Mouse (Mus musculus): Measurements from ENCODE around the gene Ccl1. TPM values are rescaled to one million over a fixed set of nuclear protein-coding genes. Genes with fewer than 3 reads are reported as not detected.

Gene Ccl1
- polyA plus RNA-seq, 1 experiment from 2014 or later = not detected

DNA sequence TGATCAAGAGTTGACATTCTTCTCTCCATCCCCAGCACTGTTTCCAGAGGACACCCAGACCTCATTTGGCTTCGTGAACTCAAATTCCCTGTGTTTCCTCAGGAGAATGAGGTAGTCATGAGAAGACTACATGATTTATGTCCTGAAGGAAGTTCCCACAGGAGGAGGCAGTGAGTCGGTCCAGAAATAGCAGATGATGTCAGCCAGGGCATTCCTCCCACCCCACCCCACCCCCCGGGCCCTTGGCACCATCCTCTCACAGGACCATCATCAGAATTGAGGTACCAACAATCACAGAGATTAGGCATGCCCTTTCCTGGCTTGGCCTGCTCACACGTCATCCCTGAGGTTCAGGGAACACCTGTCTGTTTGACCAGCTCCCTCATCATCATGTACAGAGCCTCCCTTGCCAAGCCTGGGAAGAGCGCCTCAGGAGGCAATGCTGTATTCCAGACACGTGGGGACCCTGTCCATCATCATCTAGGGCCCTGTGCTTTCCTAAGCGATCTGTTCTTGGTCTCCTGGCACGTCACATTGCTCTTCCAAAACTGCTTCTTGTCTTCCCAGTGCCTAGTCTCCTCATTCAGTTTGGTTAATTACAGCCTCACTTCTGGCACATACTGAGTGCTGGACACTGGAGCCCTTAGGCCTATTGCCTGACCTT lies 31.2 kb downstream of the Ccl1 start:
- 73% methylated on average over 8 of the region's 8 CpGs for WGBS
- H3K27me3 ChIP-seq (replicated peaks; ENCODE audit: control insufficient read depth, insufficient read depth, low read length) = no peaks in the 10 kb centered on the region
- no peaks in the 10 kb centered on the region for H3K4me1 ChIP-seq (ENCODE audit: control insufficient read depth, insufficient read depth, low read length)
- ATAC-seq (ENCODE audit: low read depth) (no peak), DNase-seq (ENCODE audit: low spot score) (no peak)
- H3K4me3 ChIP-seq (ENCODE audit: low read depth, low read length) = no peak overlapping the region
- H3K27ac ChIP-seq (replicated peaks; ENCODE audit: low read depth, low read length) = no peak overlapping the region
- H3K36me3 ChIP-seq (ENCODE audit: control insufficient read depth, insufficient read depth, low read length) = no peaks in the 10 kb centered on the region
- H3K4me2 ChIP-seq (ENCODE audit: low read depth, low read length) = no peak overlapping the region
- H3K9me3 ChIP-seq (ENCODE audit: control insufficient read depth, low read length) = no peaks in the 10 kb centered on the region
- H3K9ac ChIP-seq (ENCODE audit: low read depth, low read length) = no peak overlapping the region

DNA sequence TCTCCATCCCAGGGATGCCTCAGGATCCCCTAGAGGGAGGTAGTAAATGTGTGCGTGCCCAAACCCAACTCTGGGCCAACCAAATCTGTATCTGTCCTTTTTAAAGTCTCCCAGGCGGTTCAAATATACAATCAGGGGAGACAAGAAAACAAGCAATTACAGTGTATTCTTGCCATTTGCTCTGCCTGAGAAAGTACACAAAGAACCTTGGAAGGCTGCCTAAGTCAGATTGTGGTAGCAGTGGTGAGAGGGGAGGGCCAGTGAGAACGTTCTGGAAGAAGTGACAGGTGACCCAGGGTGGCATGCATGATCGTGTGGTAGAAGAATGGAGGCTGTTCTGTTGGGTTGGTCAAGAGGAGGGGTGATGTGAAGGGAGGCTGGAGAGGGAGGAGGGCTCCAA lies 46.4 kb downstream of the Ccl1 start:
- Histone ChIP-seq H3K27ac (replicated peaks; ENCODE audit: low read depth, low read length) (no peak overlapping the region), H3K27me3 (replicated peaks; ENCODE audit: control insufficient read depth, insufficient read depth, low read length) (no peaks in the 10 kb centered on the region), H3K9ac (ENCODE audit: low read depth, low read length) (no peak overlapping the region), H3K36me3 (ENCODE audit: control insufficient read depth, insufficient read depth, low read length) (no peaks in the 10 kb centered on the region), H3K9me3 (ENCODE audit: control insufficient read depth, low read length) (no peaks in the 10 kb centered on the region), H3K4me2 (ENCODE audit: low read depth, low read length) (no peak overlapping the region), H3K4me1 (ENCODE audit: control insufficient read depth, insufficient read depth, low read length) (no peaks in the 10 kb centered on the region), H3K4me3 (ENCODE audit: low read depth, low read length) (no peak overlapping the region)
- ATAC-seq (ENCODE audit: low read depth) = no peak
- WGBS = 52% methylated on average over 4 of the region's 4 CpGs
- DNase-seq (ENCODE audit: low spot score) = no peak

DNA sequence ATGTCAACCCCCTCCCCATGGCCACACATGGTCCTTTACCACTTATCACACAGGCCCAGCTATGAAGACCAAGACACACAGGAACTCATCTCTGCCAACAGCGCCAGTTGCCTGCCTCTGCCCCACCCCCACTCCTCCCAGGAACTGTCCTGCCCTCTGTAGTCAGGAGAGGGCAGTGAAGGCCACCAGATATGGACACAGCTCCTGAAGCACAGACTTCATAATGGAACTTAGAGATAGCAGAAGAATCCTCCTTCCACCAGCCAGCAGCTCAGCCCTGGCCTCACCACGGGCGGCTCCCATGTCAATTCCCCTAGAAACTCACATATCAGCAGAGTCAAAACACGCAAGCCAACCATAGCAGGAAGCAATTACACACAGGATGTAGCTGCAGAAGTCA lies 49.9 kb downstream of the Ccl1 start:
- H3K4me2 ChIP-seq (ENCODE audit: low read depth, low read length) = no peak overlapping the region
- no peak overlapping the region for H3K9ac ChIP-seq (ENCODE audit: low read depth, low read length)
- 17% methylated on average over 4 of the region's 4 CpGs for WGBS
- no peak overlapping the region for H3K4me3 ChIP-seq (ENCODE audit: low read depth, low read length)
- DNase-seq (ENCODE audit: low spot score) (peak; percentile 21), ATAC-seq (ENCODE audit: low read depth) (no peak)
- H3K27me3 ChIP-seq (replicated peaks; ENCODE audit: control insufficient read depth, insufficient read depth, low read length) = no peaks in the 10 kb centered on the region
- H3K9me3 ChIP-seq (ENCODE audit: control insufficient read depth, low read length) = no peaks in the 10 kb centered on the region
- H3K27ac ChIP-seq (replicated peaks; ENCODE audit: low read depth, low read length) = no peak overlapping the region
- H3K36me3 ChIP-seq (ENCODE audit: control insufficient read depth, insufficient read depth, low read length) = no peaks in the 10 kb centered on the region
- no peaks in the 10 kb centered on the region; the same call in 1 of the 2 replicates for H3K4me1 ChIP-seq (ENCODE audit: control insufficient read depth, insufficient read depth, low read length)

DNA sequence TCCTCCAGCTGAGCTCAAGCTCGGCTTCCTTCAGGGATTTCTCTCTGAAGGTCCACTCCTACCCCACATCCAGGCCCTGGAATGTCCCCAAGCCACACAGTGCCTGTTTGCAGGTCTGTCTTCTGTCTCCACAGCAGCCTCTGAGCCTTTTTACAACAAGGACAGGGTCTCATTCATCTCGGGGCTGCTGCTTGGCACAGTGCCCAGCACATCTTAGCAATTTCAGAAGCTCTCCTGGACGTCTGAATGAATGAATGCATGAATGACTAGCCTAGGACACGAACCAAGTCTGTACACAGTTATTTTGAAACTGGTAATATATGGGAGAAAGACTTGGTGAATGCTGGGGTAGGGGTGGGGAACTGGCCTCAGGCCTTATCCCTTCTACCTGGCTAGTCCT lies 52.1 kb downstream of the Ccl1 start:
- peak; percentile 26 for DNase-seq (ENCODE audit: low spot score)
- WGBS = 19% methylated on average over 4 of the region's 4 CpGs
- no peak overlapping the region for H3K4me3 ChIP-seq (ENCODE audit: low read depth, low read length)
- H3K36me3 ChIP-seq (ENCODE audit: control insufficient read depth, insufficient read depth, low read length) = no peaks in the 10 kb centered on the region
- H3K9me3 ChIP-seq (ENCODE audit: control insufficient read depth, low read length) = no peaks in the 10 kb centered on the region
- no peak for ATAC-seq (ENCODE audit: low read depth)
- no peaks in the 10 kb centered on the region; the same call in 1 of the 2 replicates for H3K4me1 ChIP-seq (ENCODE audit: control insufficient read depth, insufficient read depth, low read length)
- no peak overlapping the region for H3K27ac ChIP-seq (replicated peaks; ENCODE audit: low read depth, low read length)
- H3K9ac ChIP-seq (ENCODE audit: low read depth, low read length) = no peak overlapping the region
- H3K27me3 ChIP-seq (replicated peaks; ENCODE audit: control insufficient read depth, insufficient read depth, low read length) = no peaks in the 10 kb centered on the region
- H3K4me2 ChIP-seq (ENCODE audit: low read depth, low read length) = no peak overlapping the region

DNA sequence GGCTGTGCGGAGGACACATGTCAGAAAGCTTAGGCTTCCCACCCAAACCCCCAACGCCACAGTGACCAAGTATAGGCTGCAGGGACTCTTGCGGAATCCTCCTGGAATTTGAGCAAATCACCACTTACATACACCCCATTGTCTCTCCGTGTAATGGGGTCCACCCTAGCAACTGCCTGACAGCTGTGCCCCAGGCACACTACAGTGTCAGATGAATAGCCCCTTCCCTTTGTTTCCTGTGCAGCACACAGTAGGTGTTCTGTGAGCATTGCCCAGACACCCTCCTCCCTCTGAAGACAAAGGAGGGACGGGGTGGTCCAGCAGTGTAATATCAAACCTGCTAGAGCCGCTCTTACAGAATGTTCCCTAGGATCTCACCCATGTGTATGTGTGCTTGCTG lies 54.2 kb downstream of the Ccl1 start:
- no peak overlapping the region for H3K4me3 ChIP-seq (ENCODE audit: low read depth, low read length)
- no peaks in the 10 kb centered on the region; the same call in 1 of the 2 replicates for H3K4me1 ChIP-seq (ENCODE audit: control insufficient read depth, insufficient read depth, low read length)
- WGBS = 50% methylated on average over 6 of the region's 6 CpGs
- no peak overlapping the region for H3K4me2 ChIP-seq (ENCODE audit: low read depth, low read length)
- H3K9me3 ChIP-seq (ENCODE audit: control insufficient read depth, low read length) = no peaks in the 10 kb centered on the region
- no peaks in the 10 kb centered on the region for H3K27me3 ChIP-seq (replicated peaks; ENCODE audit: control insufficient read depth, insufficient read depth, low read length)
- no peak overlapping the region for H3K9ac ChIP-seq (ENCODE audit: low read depth, low read length)
- H3K36me3 ChIP-seq (ENCODE audit: control insufficient read depth, insufficient read depth, low read length) = no peaks in the 10 kb centered on the region
- no peak for ATAC-seq (ENCODE audit: low read depth)
- H3K27ac ChIP-seq (replicated peaks; ENCODE audit: low read depth, low read length) = no peak overlapping the region
- DNase-seq (ENCODE audit: low spot score) = no peak

DNA sequence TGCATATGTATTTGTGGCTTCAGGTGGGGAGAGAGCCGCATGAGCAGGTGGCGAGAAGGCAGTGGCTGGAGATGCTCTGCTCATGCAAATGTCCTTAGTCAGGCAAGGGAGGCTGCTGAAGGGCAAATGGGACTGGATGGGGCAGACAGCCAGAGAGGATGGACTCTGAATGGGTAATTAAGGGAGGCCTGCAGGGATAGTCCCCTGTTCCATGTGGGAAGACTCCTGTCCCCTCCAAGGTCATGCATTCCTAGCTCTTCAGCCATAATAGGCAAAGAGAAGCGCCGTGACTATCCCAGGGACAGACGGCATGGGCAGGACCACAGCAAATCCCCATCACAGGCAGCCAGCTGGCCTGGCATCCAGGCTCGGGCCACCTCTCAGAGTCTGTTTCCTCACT lies 55.5 kb downstream of the Ccl1 start:
- Histone ChIP-seq H3K4me2 (ENCODE audit: low read depth, low read length) (no peak overlapping the region), H3K27ac (replicated peaks; ENCODE audit: low read depth, low read length) (no peak overlapping the region), H3K9me3 (ENCODE audit: control insufficient read depth, low read length) (no peaks in the 10 kb centered on the region), H3K9ac (ENCODE audit: low read depth, low read length) (no peak overlapping the region), H3K36me3 (ENCODE audit: control insufficient read depth, insufficient read depth, low read length) (no peaks in the 10 kb centered on the region), H3K4me3 (ENCODE audit: low read depth, low read length) (no peak overlapping the region), H3K4me1 (ENCODE audit: control insufficient read depth, insufficient read depth, low read length) (no peaks in the 10 kb centered on the region; the same call in 1 of the 2 replicates), H3K27me3 (replicated peaks; ENCODE audit: control insufficient read depth, insufficient read depth, low read length) (no peaks in the 10 kb centered on the region)
- WGBS = 78% methylated on average over 5 of the region's 6 CpGs
- ATAC-seq (ENCODE audit: low read depth) (no peak), DNase-seq (ENCODE audit: low spot score) (no peak)

DNA sequence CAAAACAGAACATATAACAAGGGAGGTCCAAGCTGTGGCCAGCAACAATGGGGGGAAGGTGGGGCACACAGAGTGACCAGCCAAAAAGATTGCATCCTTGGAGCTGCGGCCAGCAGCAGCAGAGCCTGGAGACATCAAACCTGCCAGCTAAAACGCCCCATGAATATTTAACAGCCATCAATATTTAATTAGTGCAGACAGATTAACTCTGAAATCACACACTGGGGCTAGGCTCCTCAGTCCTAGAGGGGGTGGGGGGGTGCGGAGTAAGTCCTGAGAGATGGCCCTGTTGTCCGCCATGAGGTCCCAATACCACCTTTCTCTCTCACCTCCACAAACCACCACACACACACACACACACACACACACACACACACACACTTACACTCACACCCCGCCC lies 68.1 kb downstream of the Ccl1 start:
- Histone ChIP-seq H3K9me3 (ENCODE audit: control insufficient read depth, low read length) (no peaks in the 10 kb centered on the region), H3K36me3 (ENCODE audit: control insufficient read depth, insufficient read depth, low read length) (no peaks in the 10 kb centered on the region), H3K4me1 (ENCODE audit: control insufficient read depth, insufficient read depth, low read length) (no peaks in the 10 kb centered on the region), H3K4me2 (ENCODE audit: low read depth, low read length) (no peak overlapping the region), H3K27ac (replicated peaks; ENCODE audit: low read depth, low read length) (no peak overlapping the region), H3K4me3 (ENCODE audit: low read depth, low read length) (no peak overlapping the region), H3K9ac (ENCODE audit: low read depth, low read length) (no peak overlapping the region), H3K27me3 (replicated peaks; ENCODE audit: control insufficient read depth, insufficient read depth, low read length) (no peaks in the 10 kb centered on the region; the same call in 1 of the 2 replicates)
- no peak for ATAC-seq (ENCODE audit: low read depth)
- DNase-seq (ENCODE audit: low spot score) = no peak
- 75% methylated on average over 5 of the region's 5 CpGs for WGBS

DNA sequence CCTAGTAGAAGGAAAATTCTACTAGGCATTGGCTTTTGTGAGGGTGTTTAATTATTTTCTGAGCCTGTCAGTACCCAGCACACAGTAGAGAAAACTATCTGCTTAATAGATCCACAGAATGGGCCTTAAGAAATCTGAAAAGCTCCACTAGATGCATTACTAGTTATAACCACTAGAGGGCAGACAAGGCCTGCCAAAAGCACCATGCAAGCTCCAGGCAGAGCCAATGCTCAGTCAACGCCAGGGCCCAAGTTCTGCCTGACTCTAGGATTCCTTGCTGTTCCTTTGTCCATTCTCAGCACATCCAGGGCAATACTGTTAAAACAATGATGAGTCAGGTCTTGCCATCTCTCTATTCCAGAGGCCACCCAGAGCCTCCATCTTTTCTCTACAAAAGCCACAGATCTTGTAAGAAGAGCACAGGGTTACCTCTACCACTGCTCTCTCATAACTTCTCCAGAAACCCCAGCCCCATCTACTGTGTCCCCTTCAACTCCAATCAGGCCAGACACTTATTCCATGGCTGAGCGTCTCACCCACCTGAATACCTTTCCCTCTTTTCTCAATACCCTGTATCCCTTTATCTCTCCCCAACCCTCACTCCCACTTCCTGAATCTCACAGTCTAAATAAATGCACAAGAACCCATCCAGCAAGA lies 69.8 kb downstream of the Ccl1 start:
- no peaks in the 10 kb centered on the region; the same call in 1 of the 2 replicates for H3K27me3 ChIP-seq (replicated peaks; ENCODE audit: control insufficient read depth, insufficient read depth, low read length)
- ATAC-seq (ENCODE audit: low read depth) (0 out of 2 replicates have a peak, but pooled peaks have one; percentile 44), DNase-seq (ENCODE audit: low spot score) (peak; percentile 81)
- no peak overlapping the region for H3K9ac ChIP-seq (ENCODE audit: low read depth, low read length)
- no peak overlapping the region for H3K27ac ChIP-seq (replicated peaks; ENCODE audit: low read depth, low read length)
- H3K4me2 ChIP-seq (ENCODE audit: low read depth, low read length) = no peak overlapping the region
- no peak overlapping the region for H3K4me3 ChIP-seq (ENCODE audit: low read depth, low read length)
- 41% methylated on average over 2 of the region's 2 CpGs for WGBS
- H3K4me1 ChIP-seq (ENCODE audit: control insufficient read depth, insufficient read depth, low read length) = no peaks in the 10 kb centered on the region
- H3K36me3 ChIP-seq (ENCODE audit: control insufficient read depth, insufficient read depth, low read length) = no peaks in the 10 kb centered on the region
- H3K9me3 ChIP-seq (ENCODE audit: control insufficient read depth, low read length) = no peaks in the 10 kb centered on the region

DNA sequence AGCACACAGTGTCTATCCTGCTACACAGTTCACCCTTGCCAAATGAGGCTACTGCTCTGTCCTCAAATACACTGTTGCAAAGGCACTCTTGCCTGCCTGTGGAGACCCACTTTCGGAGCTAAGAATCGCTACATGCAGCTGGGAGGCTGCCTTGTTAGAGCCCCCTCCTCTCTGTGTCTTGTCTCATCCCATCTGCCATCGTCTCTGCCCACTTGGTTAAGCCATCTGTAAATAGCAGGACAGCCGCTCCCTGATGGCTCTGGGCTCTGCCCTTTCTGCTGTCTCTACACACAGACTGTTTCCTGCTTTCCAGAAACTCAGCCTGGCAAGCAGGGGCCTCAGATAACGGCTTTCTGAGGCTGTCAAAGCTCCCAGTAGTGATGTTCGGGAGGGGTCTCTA lies 71.5 kb downstream of the Ccl1 start:
- DNase-seq (ENCODE audit: low spot score) (no peak), ATAC-seq (ENCODE audit: low read depth) (no peak)
- Histone ChIP-seq H3K4me1 (ENCODE audit: control insufficient read depth, insufficient read depth, low read length) (no peaks in the 10 kb centered on the region), H3K4me2 (ENCODE audit: low read depth, low read length) (no peak overlapping the region), H3K27ac (replicated peaks; ENCODE audit: low read depth, low read length) (no peak overlapping the region), H3K9ac (ENCODE audit: low read depth, low read length) (no peak overlapping the region; the same call in 1 of the 2 replicates), H3K4me3 (ENCODE audit: low read depth, low read length) (no peak overlapping the region), H3K27me3 (replicated peaks; ENCODE audit: control insufficient read depth, insufficient read depth, low read length) (no peaks in the 10 kb centered on the region; the same call in 1 of the 2 replicates), H3K36me3 (ENCODE audit: control insufficient read depth, insufficient read depth, low read length) (no peaks in the 10 kb centered on the region), H3K9me3 (ENCODE audit: control insufficient read depth, low read length) (no peaks in the 10 kb centered on the region)
- WGBS = 67% methylated on average over 6 of the region's 6 CpGs
